Mouse (Mus musculus) liver, postnatal 0 days (tissue): ENCODE measurements at regions not wholly inside any gene's neighbourhood (a gene's known extent, or its start where the extent isn't known, plus 50 kb on each side); places are given as distances from the start of the nearest gene placed in this dataset.

Experiments
- CTCF ChIP-seq: sonication (generic); IDR thresholded peaks from 2 replicates; pipeline ENCODE4 v1.5.1; 2016; ENCODE audit warnings: antibody characterized with exemption, low read depth
- EP300 ChIP-seq: IDR thresholded peaks from 2 replicates; pipeline ENCODE4 v1.6.1; 2016; ENCODE audit warnings: antibody characterized with exemption, low read depth, mild to moderate bottlenecking

GRCm38 (mm10) chr1:92330181-92330580 lies 134.7 kb upstream of the Hdac4 start:
- TF ChIP-seq CTCF: no peak
- no peak for TF ChIP-seq EP300
